Mouse (Mus musculus) spleen, postnatal 10 days (tissue): ENCODE results near the gene Vmn2r-ps130.
"Not testable (repeated sequence)": the region's sequence is repeated elsewhere in the genome, so short reads cannot be mapped to it uniquely, and the experiment has no call there.

ENCODE experiments used
- DNase-seq, 2 experiments: peaks; one replicate each; pipeline ENCODE4 v3.0.0; 2021 to 2022; ENCODE audit warnings: low spot score in 2 of 2

The Vmn2r-ps130 gene

GRCm38 (mm10) chr17:23060866-23061265 lies at the start of gene Vmn2r-ps130:
Vmn2r-ps130 (plus strand) TSS chr17:23061166.
- not testable (repeated sequence) for DNase-seq
